Mouse (Mus musculus): ENCODE measurements around the gene Cd28. TPM values are rescaled to one million over a fixed set of nuclear protein-coding genes. Genes with fewer than 3 reads are reported as not detected.

The Cd28 gene
- total and polyA plus RNA-seq, 3 experiments, result 1.2 to 15.6 (median 11.8) TPM

DNA sequence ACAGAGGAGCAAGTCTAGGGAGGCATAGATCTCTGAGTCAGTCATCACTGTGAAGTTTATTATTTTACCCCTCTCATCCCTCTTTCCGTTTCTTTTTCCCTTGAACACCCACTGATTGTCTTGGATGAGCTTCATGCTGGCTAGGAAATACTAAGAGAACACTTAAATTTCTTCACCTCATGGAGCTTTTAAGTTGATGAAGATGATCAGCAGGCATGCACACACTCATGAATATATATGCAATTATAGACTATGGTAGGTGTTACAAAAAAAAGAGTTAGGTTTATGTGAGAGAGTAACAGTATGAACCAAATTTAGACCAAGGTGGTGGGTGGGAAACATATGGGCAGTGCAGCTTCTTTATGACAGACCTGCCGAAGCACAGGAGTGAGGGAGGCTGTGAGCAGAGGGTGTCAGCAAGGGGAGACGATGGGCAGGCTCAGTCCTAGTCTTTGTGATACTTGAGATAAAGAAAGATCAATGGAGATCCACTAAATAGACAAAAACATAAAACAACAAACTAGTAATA, 79.1 kb downstream of the Cd28 start:
- Histone ChIP-seq H3K4me3 (no peak overlapping the region), H3K79me2 (replicated peaks; ENCODE audit: control insufficient read depth, insufficient read depth, low read length) (no peaks in the 10 kb centered on the region), H3K27me3 (ENCODE audit: control insufficient read depth, insufficient read depth, low read length) (no peaks in the 10 kb centered on the region), H3K27ac (no peak overlapping the region), H3K9ac (ENCODE audit: low read depth, low read length) (no peak overlapping the region), H3K4me1 (ENCODE audit: control insufficient read depth, insufficient read depth, low read length) (no peaks in the 10 kb centered on the region), H3K36me3 (ENCODE audit: control insufficient read depth, insufficient read depth, low read length) (no peaks in the 10 kb centered on the region)
- intact Hi-C loops (cut with DNase I), result no loop called here
- DNase-seq, result no peak
- 88% methylated on average over 3 of the region's 3 CpGs for WGBS
- TF ChIP-seq EP300 (IDR thresholded peaks at IDR 0.05; ENCODE audit: insufficient read depth, low read depth, low read length) (no peak), POLR2A (IDR thresholded peaks at IDR 0.05; ENCODE audit: insufficient read depth, low read depth, low read length) (no peak), CTCF (IDR thresholded peaks at IDR 0.05) (no peak)

DNA sequence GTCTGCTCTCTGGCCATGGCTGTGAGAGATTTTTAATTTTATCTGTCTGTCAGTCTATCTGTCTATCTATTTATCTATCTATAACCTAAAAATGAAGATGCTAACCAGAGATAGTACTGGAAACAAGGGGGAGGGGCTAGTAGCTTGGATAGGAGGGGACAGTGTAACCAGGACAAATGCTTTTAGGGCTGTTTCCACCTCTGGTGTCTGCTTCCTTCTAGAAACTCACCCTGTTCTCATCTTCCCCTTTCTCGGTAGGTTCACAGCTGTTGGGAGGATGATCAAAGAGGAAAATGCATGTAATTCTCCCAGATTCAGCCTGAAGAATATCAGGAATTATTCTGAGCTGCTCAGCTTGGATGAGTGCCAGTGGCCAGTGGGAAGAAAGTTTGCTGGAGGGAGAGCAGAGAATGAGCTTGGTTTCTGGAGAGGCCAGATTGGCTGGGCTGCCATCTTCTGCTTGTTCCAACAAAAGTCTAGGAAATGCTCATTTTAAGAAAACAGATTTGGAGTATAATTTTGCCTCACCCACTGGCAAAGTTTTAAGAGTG, 83.3 kb downstream of the Cd28 start:
- intact Hi-C loops (cut with DNase I), result no loop called here
- no peaks in the 10 kb centered on the region for H3K79me2 ChIP-seq (replicated peaks; ENCODE audit: control insufficient read depth, insufficient read depth, low read length)
- H3K4me1 ChIP-seq (ENCODE audit: control insufficient read depth, insufficient read depth, low read length), result peaks cover 3% of the 10 kb centered on the region
- no peak for TF ChIP-seq CTCF (IDR thresholded peaks at IDR 0.05)
- TF ChIP-seq POLR2A (IDR thresholded peaks at IDR 0.05; ENCODE audit: insufficient read depth, low read depth, low read length), result no peak
- no peak for TF ChIP-seq EP300 (IDR thresholded peaks at IDR 0.05; ENCODE audit: insufficient read depth, low read depth, low read length)
- H3K36me3 ChIP-seq (ENCODE audit: control insufficient read depth, insufficient read depth, low read length), result no peaks in the 10 kb centered on the region
- H3K27me3 ChIP-seq (ENCODE audit: control insufficient read depth, insufficient read depth, low read length), result no peaks in the 10 kb centered on the region
- H3K27ac ChIP-seq, result no peak overlapping the region
- WGBS, result 59% methylated on average over 1 of the region's 1 CpGs
- no peak overlapping the region for H3K4me3 ChIP-seq
- no peak overlapping the region for H3K9ac ChIP-seq (ENCODE audit: low read depth, low read length)
- no peak for DNase-seq

DNA sequence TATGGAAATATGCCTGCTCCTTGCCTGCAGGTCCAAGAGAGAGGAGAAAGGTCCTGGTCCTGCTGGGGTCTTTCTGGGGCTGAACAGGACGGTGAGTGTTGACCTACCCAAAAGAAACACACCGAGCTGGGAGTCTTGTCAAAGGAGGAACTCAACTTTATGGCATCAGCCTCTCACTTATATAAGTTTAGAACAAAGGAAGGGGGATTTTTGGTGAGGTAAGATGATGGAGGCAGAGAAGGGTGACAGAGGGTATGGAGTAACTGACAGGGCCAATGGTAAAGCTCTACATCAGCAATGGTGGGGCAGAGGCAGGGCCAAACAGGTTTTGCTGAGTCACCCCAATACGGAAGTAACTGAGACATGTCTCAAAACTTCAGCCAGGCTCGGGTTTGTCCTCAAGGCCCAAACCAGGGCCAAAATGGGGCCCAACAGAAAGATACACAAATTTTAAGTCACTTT, 84.6 kb downstream of the Cd28 start:
- Histone ChIP-seq H3K9ac (ENCODE audit: low read depth, low read length) (no peak overlapping the region), H3K27me3 (ENCODE audit: control insufficient read depth, insufficient read depth, low read length) (no peaks in the 10 kb centered on the region), H3K4me3 (no peak overlapping the region), H3K27ac (no peak overlapping the region), H3K79me2 (replicated peaks; ENCODE audit: control insufficient read depth, insufficient read depth, low read length) (no peaks in the 10 kb centered on the region), H3K36me3 (ENCODE audit: control insufficient read depth, insufficient read depth, low read length) (no peaks in the 10 kb centered on the region), H3K4me1 (ENCODE audit: control insufficient read depth, insufficient read depth, low read length) (peaks cover 3% of the 10 kb centered on the region)
- DNase-seq, result no peak
- intact Hi-C loops (cut with DNase I), result no loop called here
- TF ChIP-seq CTCF (IDR thresholded peaks at IDR 0.05) (no peak), EP300 (IDR thresholded peaks at IDR 0.05; ENCODE audit: insufficient read depth, low read depth, low read length) (no peak), POLR2A (IDR thresholded peaks at IDR 0.05; ENCODE audit: insufficient read depth, low read depth, low read length) (no peak)
- WGBS, result 93% methylated on average over 4 of the region's 4 CpGs

DNA sequence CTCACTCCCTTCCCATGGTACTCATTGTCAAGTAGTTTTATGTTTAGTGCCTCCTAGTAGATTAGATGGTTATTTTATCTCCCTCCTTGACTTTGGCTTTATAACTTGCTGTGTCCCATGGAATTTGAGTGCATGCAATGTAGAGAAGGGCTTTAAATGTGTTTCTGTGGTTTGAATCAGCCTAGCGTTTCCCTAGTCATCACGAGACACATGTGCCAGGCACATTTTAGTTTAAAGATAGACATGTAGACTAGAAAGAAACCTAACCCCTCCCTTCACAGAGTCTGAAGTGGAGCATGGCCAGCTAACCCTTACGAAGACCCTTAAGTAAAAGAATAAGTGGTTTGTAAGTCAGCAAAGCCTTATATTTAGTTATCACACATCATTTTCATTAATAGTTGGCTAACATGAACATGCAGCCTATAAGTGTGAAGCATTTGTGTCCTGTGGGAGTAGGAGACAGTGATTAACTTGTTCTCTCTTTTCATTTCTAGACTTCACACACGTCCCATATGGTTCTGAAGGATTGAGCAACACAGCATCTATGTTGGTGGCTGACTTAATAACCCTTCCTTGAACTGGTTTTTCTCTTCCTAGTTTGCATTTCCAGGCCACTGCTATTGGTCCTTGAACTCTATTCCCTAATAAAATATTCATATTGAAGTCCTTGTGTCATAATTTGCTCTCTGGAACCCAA, 86.7 kb downstream of the Cd28 start:
- Histone ChIP-seq H3K36me3 (ENCODE audit: control insufficient read depth, insufficient read depth, low read length) (no peaks in the 10 kb centered on the region), H3K9ac (ENCODE audit: low read depth, low read length) (no peak overlapping the region), H3K79me2 (replicated peaks; ENCODE audit: control insufficient read depth, insufficient read depth, low read length) (no peaks in the 10 kb centered on the region), H3K27me3 (ENCODE audit: control insufficient read depth, insufficient read depth, low read length) (no peaks in the 10 kb centered on the region), H3K4me1 (ENCODE audit: control insufficient read depth, insufficient read depth, low read length) (peaks cover 3% of the 10 kb centered on the region), H3K27ac (no peak overlapping the region), H3K4me3 (no peak overlapping the region)
- WGBS, result 84% methylated on average over 4 of the region's 4 CpGs
- TF ChIP-seq EP300 (IDR thresholded peaks at IDR 0.05; ENCODE audit: insufficient read depth, low read depth, low read length) (no peak), POLR2A (IDR thresholded peaks at IDR 0.05; ENCODE audit: insufficient read depth, low read depth, low read length) (no peak), CTCF (IDR thresholded peaks at IDR 0.05) (no peak)
- no peak for DNase-seq
- intact Hi-C loops (cut with DNase I), result no loop called here

DNA sequence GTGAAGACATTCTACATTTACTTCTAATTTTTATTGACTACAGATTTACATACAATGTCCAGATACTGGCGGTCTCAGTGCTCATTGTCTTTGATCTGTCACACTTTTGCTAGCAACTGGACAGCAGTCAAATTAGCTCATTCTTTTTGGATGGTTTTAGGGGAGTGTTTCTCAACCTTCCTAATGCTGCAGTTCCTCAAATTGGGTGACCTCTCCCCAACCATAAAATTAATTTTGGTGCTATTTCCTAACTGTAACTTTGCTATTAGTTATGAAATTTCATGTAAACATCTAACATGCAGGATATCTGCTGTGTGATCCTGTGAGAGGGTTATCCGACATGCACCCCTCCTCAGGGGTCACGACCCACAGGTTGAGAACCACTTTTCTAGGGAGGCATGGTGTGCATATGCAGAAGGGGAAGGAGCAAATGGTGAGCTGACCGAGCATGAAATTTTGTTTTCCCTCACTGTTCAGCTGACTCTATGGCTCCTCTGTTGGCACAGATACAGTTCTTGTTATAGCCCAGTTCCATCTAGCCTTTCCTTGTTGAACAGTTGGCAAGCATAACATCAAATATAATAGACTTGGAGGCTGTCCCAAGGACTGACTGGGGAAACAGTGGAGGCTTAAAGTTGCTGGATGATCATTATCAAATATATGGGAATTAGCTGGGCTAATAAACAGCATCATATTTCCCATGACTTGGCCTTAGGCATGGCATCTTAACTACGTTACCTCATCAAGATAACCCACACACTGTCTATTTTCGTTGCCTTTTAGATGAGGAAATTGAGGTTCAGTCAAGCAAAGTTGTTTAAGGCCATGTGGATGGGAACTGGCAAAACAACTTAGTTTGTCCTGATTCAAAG, 87.5 kb downstream of the Cd28 start:
- Histone ChIP-seq H3K36me3 (ENCODE audit: control insufficient read depth, insufficient read depth, low read length) (no peaks in the 10 kb centered on the region), H3K27ac (no peak overlapping the region), H3K79me2 (replicated peaks; ENCODE audit: control insufficient read depth, insufficient read depth, low read length) (no peaks in the 10 kb centered on the region), H3K27me3 (ENCODE audit: control insufficient read depth, insufficient read depth, low read length) (no peaks in the 10 kb centered on the region), H3K9ac (ENCODE audit: low read depth, low read length) (no peak overlapping the region), H3K4me3 (no peak overlapping the region), H3K4me1 (ENCODE audit: control insufficient read depth, insufficient read depth, low read length) (peaks cover 3% of the 10 kb centered on the region)
- intact Hi-C loops (cut with DNase I), result no loop called here
- 75% methylated on average over 6 of the region's 6 CpGs for WGBS
- no peak for TF ChIP-seq CTCF (IDR thresholded peaks at IDR 0.05)
- no peak for TF ChIP-seq EP300 (IDR thresholded peaks at IDR 0.05; ENCODE audit: insufficient read depth, low read depth, low read length)
- TF ChIP-seq POLR2A (IDR thresholded peaks at IDR 0.05; ENCODE audit: insufficient read depth, low read depth, low read length), result no peak
- DNase-seq, result no peak
